Mouse (Mus musculus) hematopoietic stem cell, adult 5-6 weeks (primary cell): ENCODE data around the gene Pusl1. TPM values are rescaled to one million over a fixed set of nuclear protein-coding genes. Genes with fewer than 3 reads are reported as not detected.

Experiments used
- ATAC-seq, 2 experiments: fragments of 125-278 bp in 1 of 2; replicated peaks in 1 of 2; 2 replicates each; pipeline ENCODE4 v1.8.0; 2016 to 2017; ENCODE audit warnings: inconsistent platforms in 2 of 2, mild to moderate bottlenecking in 2 of 2, moderate number of reproducible peaks in 2 of 2, low read depth in 1 of 2, moderate TSS enrichment in 1 of 2; ENCODE audit not compliant: low FRiP score in 2 of 2, poor library complexity in 2 of 2, severe bottlenecking in 2 of 2, insufficient read depth in 1 of 2, low TSS enrichment in 1 of 2
- total RNA-seq: library from RNA; stranded (forward); fragments of 172-1452, 232-1000 nt; gene quantifications from 2 replicates; pipeline ENCODE4 v1.2.3, GENCODE M21; 2017

Gene Pusl1
- total RNA-seq, 1 experiment from 2014 or later, result 23.3 TPM

DNA sequence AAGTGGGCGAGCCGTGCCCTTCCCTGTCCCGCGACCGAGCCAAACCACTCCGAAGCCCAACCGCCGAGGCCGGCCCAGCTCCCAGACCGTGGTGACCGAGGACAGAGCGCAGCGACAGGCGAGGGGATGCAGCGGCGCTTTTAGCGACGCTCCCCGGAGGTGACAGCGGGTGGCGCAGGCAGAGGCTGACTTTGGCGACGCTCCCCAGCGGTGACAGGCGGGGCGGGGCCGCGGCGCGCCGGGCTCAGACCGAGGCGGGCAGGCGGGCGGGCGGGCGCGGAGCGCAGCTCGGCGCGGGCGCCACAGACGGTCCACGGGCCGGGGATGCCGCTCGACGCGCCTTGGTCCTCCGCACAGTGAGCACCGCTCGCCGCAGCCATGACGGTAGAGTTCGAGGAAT is 436 bp upstream of the Pusl1 start:
- peak in 1 of 2 experiments; percentile 70; a peak in 3 of 4 replicates for ATAC-seq

GRCm38 (mm10) chr4:155891011-155891471 is 540 bp downstream of the Pusl1 start:
- 0 out of 4 replicates have a peak, but pooled peaks of 1 of the 2 experiments have one; percentile 5 for ATAC-seq

DNA sequence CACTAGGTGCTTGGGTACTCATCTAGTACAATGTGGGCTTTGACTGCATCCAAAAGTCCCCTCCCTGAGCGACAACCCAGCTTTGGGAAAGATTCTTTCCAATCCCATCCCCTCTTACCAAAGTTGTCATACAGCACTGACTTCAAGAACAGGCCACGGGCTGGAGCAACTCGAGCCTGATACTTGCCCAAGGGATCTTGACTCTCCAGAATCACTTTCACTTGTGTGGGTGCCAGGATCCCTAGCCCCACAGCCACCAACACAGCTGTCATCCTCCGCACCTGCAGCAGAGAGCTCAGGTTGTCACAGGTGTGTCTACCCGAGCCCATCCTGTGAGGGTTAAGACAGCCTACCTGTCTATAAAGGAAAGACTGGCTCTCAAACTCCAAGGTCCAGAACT is 2.3 kb downstream of the Pusl1 start:
- no peak for ATAC-seq

DNA sequence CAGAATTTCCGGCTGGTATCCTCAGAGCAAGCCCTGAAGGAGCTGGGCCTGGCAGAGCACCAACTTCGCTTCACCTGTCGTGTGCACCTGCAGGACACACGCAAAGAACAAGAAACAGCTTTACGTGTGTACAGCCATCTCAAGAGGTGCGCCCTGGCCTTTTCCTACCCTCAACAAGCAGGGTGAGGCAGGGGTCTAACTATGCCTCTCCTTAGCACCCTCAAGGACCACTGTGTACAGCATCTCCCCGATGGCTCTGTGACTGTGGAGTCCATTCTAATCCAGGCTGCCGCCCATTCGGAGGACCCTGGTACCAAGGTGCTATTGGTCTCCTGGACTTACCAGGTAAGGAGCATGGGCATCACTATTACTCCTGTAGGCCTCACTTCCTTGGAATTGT is 3.4 kb downstream of the Pusl1 start:
- no peak for ATAC-seq

GRCm38 (mm10) chr4:155887674-155888073 is 3.9 kb downstream of the Pusl1 start:
- no peak for ATAC-seq

GRCm38 (mm10) chr4:155886330-155886729 is 5.3 kb downstream of the Pusl1 start:
- ATAC-seq, result peak in 1 of 2 experiments; percentile 39; a peak in 1 of 4 replicates

- no peak for ATAC-seq
Observed at GRCm38 (mm10) chr4:155883587-155883986, 8.0 kb downstream of the Pusl1 start.

- ATAC-seq, result no peak
Observed at GRCm38 (mm10) chr4:155871404-155871803, 20.2 kb downstream of the Pusl1 start.

DNA sequence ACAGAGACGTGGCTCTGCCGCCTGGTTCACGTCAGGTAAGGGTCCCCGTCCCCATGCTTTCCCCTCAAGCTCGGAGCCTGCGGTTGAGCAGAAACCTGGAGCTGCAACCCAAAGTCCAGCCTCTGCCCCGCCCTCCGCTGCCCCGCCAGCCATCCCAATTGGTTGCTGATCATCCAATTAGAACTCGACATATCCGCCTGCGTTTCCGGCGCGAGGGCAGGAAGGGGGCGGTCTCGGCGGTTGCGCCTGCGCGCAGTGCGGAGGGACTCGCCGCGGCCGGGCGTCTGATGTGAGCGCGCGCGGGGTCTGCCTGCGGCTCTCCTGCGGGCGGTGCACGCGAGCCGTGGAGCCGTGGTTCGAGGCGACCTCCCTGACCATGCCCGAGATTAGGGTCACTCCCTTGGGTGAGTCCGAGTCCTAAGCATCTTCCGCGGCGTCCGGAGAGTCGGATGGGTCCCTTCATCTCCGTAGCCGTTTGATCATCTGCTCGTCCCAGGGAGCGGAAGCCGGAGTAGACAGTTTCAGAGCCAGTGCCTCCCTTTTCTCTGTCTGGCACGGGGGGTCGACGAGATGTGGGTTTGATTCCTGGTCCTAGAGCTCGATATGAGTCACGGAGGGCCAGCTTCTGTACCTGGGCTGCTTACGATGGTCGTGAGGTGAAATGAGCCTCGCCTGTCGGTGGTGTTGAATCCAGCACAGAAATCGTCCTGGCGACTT is 22.1 kb downstream of the Pusl1 start, which contains the start of the genes Cptp and Ints11:
Gene Cptp (minus strand): TSS at position 124 of the 717 bp plus-strand sequence.
Gene Ints11 (plus strand): TSS at position 230 of the 717 bp plus-strand sequence.
- peak; percentile 96 to 99 for ATAC-seq

GRCm38 (mm10) chr4:155868614-155869298 is 22.8 kb downstream of the Pusl1 start:
- peak; percentile 17 to 19; a peak in 2 of 4 replicates for ATAC-seq

DNA sequence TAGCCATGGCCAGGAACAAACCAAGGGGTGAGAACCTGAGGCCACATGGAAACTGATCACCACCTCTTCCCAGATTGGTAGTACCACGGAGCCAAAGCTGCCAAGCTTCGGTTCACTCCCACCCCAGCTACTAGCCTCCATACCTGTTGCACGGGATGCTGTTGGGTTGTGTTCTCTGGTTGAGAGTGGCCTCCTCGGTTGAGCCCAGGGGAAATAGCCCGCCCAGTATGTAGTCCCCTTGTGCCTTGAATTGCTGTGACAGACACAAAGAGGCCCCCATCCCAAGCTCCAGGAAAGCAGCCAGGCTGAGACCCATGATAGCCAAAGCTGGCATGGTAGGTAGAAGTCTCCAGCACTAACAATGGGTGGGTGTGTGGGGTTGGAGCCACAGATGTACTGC is 28.6 kb downstream of the Pusl1 start, which contains the start of gene Tas1r3:
Gene Tas1r3 (minus strand): TSS at position 362 of the 400 bp plus-strand sequence.
- no peak for ATAC-seq

- ATAC-seq, result peak; percentile 38 to 45; a peak in 1 of 4 replicates
Observed at GRCm38 (mm10) chr4:155861787-155862186, 29.8 kb downstream of the Pusl1 start.

- peak; percentile 31 to 37; a peak in 1 of 4 replicates for ATAC-seq
Observed at GRCm38 (mm10) chr4:155859318-155859717, 32.3 kb downstream of the Pusl1 start.

DNA sequence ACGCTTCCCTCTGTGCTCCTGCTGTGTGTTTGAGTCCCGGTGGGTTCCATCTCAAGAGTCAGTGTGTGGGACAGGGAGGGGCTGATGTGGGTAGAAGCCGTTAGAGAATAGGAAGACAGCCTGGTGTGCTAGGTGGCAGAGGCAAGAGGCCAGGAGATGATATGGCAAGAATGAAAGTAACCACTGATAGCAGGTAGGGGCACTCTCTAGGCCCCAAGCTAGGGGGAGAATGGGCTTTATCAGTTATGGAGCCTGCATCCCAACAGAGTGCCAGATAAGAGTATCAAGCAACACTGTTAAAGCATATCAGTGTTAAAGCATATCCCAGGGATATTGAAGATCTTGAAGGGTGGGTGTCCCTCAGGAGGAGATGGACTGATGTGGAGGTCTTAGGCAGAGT is 34.7 kb downstream of the Pusl1 start:
- ATAC-seq, result no peak

DNA sequence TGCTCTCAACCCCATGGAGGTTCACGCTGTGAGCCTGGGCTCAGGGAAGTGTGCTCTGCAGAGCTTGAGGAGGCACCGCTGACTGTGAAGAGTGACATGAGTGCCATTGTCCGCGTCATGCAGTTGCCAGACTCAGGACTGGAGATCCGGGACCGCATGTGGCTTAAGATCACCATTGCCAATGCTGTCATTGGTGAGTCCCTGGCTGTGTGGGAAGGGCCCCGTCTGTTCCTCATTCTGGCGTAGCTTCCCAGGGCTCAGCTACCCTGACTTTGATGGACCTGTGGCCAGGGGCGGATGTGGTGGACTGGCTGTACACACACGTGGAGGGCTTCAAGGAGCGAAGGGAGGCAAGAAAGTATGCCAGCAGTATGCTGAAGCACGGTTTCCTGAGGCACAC is 35.5 kb downstream of the Pusl1 start:
- 0 out of 4 replicates have a peak, but pooled peaks of 1 of the 2 experiments have one; percentile 11 for ATAC-seq

- no peak for ATAC-seq
Observed at GRCm38 (mm10) chr4:155854991-155855390, 36.6 kb downstream of the Pusl1 start.

DNA sequence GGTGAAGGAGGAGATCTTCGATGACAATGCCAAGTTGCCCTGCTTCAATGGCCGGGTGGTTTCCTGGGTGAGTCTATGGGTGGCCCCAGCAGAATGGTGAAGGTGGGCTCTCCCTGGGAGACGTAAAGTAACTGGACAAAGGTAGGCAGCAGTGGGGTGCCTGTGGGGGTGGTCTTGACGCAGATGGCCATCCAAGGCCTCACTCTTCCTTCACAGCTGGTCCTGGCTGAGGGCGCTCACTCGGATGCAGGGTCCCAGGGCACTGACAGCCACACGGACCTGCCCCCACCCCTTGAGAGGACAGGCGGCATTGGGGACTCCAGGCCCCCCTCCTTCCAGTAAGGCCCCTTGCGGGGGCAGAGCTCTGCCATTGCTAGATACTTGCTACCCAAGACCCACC is 38.2 kb downstream of the Pusl1 start:
- no peak for ATAC-seq

DNA sequence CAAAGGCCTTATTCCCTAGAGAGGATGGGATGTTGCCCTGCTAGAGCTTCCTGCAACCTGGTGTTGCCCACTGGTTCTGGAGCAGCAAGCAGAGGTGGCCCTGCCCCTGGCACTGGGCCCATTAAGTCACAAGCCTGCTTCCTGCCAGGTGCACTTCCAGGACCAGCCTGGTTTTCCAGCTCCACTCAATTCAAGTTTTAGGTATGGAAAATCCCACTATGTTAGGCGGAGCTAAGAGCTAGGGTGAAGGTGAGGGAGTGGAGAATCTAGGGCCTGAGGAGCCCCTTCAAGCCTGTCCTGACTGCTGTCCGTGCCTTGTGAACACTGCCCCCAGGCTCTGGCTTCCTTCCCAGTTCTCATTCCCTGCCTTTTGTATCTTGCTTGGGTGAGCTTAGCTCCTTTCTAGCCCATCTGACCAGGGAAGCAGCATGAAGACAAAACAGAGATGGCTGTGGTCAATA is 39.6 kb downstream of the Pusl1 start:
- no peak for ATAC-seq
